Mouse (Mus musculus) lung, adult 2 months (tissue): ENCODE measurements at regions not wholly inside any gene's neighbourhood (a gene's known extent, or its start where the extent isn't known, plus 50 kb on each side); places are given as distances from the start of the nearest gene placed in this dataset.

Experiments
- DNase-seq: peaks from one replicate; pipeline ENCODE4 v3.0.0; 2022
- H3K4me1 ChIP-seq: fragments of 200-500 bp; 2 replicates; pipeline ENCODE4 v1.6.1; 2011; ENCODE audit warnings: low read length; ENCODE audit not compliant: control insufficient read depth, insufficient read depth
- H3K4me3 ChIP-seq: fragments of 200-500 bp; replicated peaks from 2 replicates; pipeline ENCODE3; 2011; ENCODE audit warnings: low read depth, mild to moderate bottlenecking, control low read depth, low read length; ENCODE audit errors: extremely low read depth
- CTCF ChIP-seq: fragments of 200-500 bp; IDR thresholded peaks from 2 replicates; pipeline ENCODE4 v1.5.1; 2011; ENCODE audit warnings: mild to moderate bottlenecking, low read length, control low read depth; ENCODE audit not compliant: insufficient read depth
- POLR2A ChIP-seq: fragments of 200-500 bp; IDR thresholded peaks from 2 replicates; pipeline ENCODE4 v1.6.1; 2011; ENCODE audit warnings: low read depth, mild to moderate bottlenecking, control low read depth, low read length, borderline replicate concordance; ENCODE audit errors: extremely low read depth
- WGBS: fragments of 180-500 bp; shearing (Covaris S2); methylation state at CpG from one replicate; pipeline ENCODE4 v1.1.7; 2018; 5-methylcytosine and 5-hydroxymethylcytosine counted together

- Histone ChIP-seq H3K4me1 (no peaks in the 10 kb centered on the region), H3K4me3 (no peak overlapping the region)
- WGBS = 63% methylated on average over 8 of the region's 8 CpGs
- TF ChIP-seq CTCF = no peak
- TF ChIP-seq POLR2A = no peak
- DNase-seq = peak; percentile 26
Measured at GRCm38 (mm10) chr8:44155705-44156321, 446.0 kb upstream of the Adam34 start.

GRCm38 (mm10) chr8:44165115-44165514 is 455.3 kb upstream of the Adam34 start:
- no peak for DNase-seq
- Histone ChIP-seq H3K4me3 (no peak overlapping the region), H3K4me1 (no peaks in the 10 kb centered on the region)
- WGBS = 21% methylated on average over 6 of the region's 6 CpGs
- TF ChIP-seq CTCF (no peak), POLR2A (no peak)

DNA sequence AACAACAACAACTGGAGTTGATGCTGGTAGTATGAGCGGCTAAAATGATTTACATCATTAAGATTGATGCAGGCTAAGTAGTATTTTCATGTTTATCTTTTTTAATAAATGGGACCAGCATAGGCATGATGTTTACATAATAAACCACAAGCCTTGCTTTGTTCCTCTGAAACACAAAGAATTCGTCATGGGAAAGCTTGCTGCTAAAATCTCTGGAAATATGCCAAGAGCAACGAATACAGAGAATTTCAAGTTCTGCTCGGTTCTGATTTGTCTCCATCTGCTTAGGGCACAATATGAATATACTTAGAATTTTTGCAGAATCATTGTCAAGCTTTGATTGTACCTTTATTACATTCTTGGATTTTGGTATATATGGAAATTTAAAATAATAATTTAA is 467.2 kb upstream of the Adam34 start:
- WGBS = 21% methylated on average over 4 of the region's 4 CpGs
- Histone ChIP-seq H3K4me1 (no peaks in the 10 kb centered on the region), H3K4me3 (no peak overlapping the region)
- DNase-seq = no peak
- TF ChIP-seq POLR2A (no peak), CTCF (no peak)

DNA sequence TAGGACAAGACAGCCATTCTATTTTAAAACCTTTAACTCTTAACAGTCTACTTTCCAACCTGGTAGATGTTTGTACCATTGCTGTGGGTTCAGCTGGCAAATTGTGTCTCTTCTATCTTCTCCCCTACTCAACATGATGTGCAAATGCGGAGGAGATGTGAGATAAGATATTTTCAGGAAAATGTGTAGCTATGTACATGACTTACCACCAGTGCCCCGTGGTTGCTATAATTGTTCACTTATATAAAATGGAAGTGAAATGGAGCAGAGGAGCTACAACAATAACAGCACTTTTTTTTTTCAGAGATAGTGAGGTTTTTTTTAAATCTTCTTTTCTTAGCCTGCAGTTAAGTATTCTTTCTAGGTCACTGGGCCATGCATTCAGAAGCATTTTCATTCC is 492.4 kb upstream of the Adam34 start:
- TF ChIP-seq CTCF (no peak), POLR2A (no peak)
- Histone ChIP-seq H3K4me3 (no peak overlapping the region), H3K4me1 (no peaks in the 10 kb centered on the region)
- 75% methylated on average over 2 of the region's 2 CpGs for WGBS
- DNase-seq = no peak

GRCm38 (mm10) chr8:44206391-44207170 is 496.7 kb upstream of the Adam34 start:
- WGBS = 67% methylated on average over 11 of the region's 11 CpGs
- H3K4me3 ChIP-seq = no peak overlapping the region

GRCm38 (mm10) chr8:44222346-44222745 is 512.5 kb upstream of the Adam34 start:
- no peak for DNase-seq
- H3K4me3 ChIP-seq = no peak overlapping the region
- TF ChIP-seq POLR2A (no peak), CTCF (no peak)
- no peaks in the 10 kb centered on the region for H3K4me1 ChIP-seq
- WGBS = 86% methylated on average over 1 of the region's 1 CpGs

More at GRCm38 (mm10) chr8:44206391-44207170, 496.7 kb upstream of the Adam34 start:
- TF ChIP-seq POLR2A (no peak), CTCF (no peak)
- no peaks in the 10 kb centered on the region for H3K4me1 ChIP-seq
- DNase-seq = no peak

DNA sequence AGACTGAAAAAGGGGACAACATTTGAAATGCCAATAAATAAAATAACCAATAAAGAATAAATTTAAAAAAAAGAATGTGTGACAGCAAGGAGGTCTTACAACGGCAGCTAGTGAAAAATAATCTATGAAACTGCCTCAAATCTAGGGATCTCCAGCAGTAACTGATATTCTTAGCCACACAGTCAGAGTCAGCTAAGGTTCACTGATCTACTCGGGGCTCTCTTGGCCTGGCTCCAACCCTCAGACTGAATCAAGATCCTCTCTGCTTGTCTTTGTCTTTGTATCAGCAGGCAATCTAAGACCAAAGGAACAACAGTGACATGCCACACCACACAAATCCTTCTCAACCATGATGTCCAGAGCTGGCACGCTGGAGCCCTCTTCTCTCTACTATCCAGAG is 542.5 kb upstream of the Adam34 start:
- TF ChIP-seq POLR2A (no peak), CTCF (no peak)
- DNase-seq = no peak
- WGBS = 73% methylated on average over 3 of the region's 3 CpGs
- Histone ChIP-seq H3K4me1 (no peaks in the 10 kb centered on the region), H3K4me3 (no peak overlapping the region)

DNA sequence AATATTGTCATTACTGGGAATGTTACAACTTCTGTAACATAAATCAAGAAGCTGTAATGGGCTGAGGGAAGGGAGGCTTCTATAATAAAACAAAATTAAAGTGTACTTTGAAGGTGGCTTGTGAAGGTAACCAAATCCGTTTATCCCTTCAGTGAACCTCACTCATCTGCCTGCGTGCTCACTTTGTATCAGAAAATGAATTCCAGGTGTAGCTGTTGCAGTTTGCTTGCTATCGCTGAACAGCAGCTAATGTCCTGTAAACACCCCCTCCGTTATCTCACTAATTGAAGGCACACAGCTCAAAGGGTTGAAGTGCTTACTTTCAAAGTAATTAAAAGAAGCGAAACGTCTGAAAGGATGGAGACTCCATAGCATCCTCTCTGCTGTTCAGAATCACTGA is 547.2 kb upstream of the Adam34 start:
- no peak for DNase-seq
- 45% methylated on average over 6 of the region's 6 CpGs for WGBS
- Histone ChIP-seq H3K4me1 (no peaks in the 10 kb centered on the region), H3K4me3 (no peak overlapping the region)
- TF ChIP-seq CTCF (no peak), POLR2A (no peak)

DNA sequence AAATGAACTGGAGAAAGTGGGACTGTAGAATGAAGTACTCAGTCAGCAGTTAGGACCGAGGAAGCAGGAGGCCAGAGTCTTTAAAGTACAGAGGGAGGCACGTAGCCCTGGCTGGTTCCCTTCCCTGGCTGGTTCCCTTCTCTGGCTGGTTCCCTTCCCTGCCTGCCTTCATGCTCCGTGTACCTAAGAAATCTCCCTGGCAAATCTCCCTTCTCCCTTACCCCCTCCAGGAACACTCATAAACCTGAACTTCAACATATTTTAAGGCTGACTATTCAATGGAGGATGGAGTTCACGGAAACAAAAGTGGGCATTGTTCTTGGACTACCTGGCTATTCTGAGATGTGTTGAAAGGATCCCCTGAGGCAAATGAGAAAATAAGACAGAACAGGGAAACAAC is 551.2 kb upstream of the Adam34 start:
- no peak overlapping the region for H3K4me3 ChIP-seq
- TF ChIP-seq CTCF (no peak), POLR2A (no peak)
- no peaks in the 10 kb centered on the region for H3K4me1 ChIP-seq
- DNase-seq = no peak
- WGBS = 68% methylated on average over 4 of the region's 4 CpGs

DNA sequence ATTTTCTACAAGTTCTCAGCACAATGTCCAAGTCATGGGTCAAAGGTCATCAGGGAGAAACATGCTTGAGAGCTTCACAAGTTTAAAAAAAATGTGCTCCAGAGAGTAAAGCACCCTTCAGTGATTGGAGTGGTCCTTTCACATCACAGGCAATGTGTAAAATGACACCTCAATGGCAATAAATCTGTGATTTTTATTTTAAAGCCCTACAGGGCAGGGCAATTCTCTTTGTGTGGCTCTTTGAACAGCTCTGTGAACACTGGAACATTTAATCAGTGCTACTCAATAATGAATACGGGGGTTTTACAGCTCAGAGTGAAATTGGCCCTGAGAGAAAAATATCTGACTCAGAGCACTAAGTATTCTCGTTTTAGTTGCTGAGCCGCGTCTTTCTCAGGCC is 563.5 kb upstream of the Adam34 start:
- TF ChIP-seq CTCF (no peak), POLR2A (no peak)
- WGBS = 63% methylated on average over 4 of the region's 4 CpGs
- no peak for DNase-seq
- H3K4me3 ChIP-seq = no peak overlapping the region
- H3K4me1 ChIP-seq = no peaks in the 10 kb centered on the region

DNA sequence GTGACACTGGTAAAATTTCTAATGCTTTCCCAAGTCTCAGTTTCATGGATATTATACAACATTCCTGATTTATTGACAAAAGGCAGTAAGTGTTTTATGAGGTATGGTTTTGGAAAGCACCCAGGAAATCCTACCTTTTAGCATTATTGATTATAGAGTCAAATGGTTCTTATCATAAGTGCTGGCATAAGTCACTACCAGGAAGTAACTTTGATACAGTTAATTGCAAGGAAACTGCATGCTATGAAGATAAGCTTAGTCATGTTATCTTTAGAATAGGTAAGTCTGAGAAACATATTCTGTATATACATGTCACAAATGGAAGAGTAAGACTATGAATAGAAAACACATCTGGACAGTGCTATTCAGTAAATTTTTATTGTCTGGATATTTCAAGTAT is 608.4 kb upstream of the Adam34 start:
- TF ChIP-seq POLR2A = no peak
- no peak for TF ChIP-seq CTCF
- H3K4me3 ChIP-seq = no peak overlapping the region
- H3K4me1 ChIP-seq = no peaks in the 10 kb centered on the region
- no peak for DNase-seq
